Mouse (Mus musculus): ENCODE data around the gene Ppm1h.

The Ppm1h gene

GRCm38 (mm10) chr10:122859642-122859997 is 181.1 kb downstream of the Ppm1h start:
- DNase-seq (ENCODE audit: low spot score in 2 of 2) = no peak

- no peak for DNase-seq (ENCODE audit: low spot score in 2 of 2)
Observed at GRCm38 (mm10) chr10:122860076-122860475, 181.5 kb downstream of the Ppm1h start.

- no peak for DNase-seq (ENCODE audit: low spot score in 2 of 2)
Observed at GRCm38 (mm10) chr10:122861696-122862385, 183.3 kb downstream of the Ppm1h start.

- DNase-seq (ENCODE audit: low spot score in 2 of 2) = no peak
Observed at GRCm38 (mm10) chr10:122862386-122863023, 183.9 kb downstream of the Ppm1h start.

- no peak for DNase-seq (ENCODE audit: low spot score in 2 of 2)
Observed at GRCm38 (mm10) chr10:122869865-122870503, 191.4 kb downstream of the Ppm1h start.

- DNase-seq (ENCODE audit: low spot score in 2 of 2) = no peak
Observed at GRCm38 (mm10) chr10:122870848-122871494, 192.4 kb downstream of the Ppm1h start.

GRCm38 (mm10) chr10:122872720-122873119 is 194.2 kb downstream of the Ppm1h start:
- DNase-seq (ENCODE audit: low spot score in 2 of 2) = no peak

- no peak for DNase-seq (ENCODE audit: low spot score in 2 of 2)
Observed at GRCm38 (mm10) chr10:122876964-122877363, 198.4 kb downstream of the Ppm1h start.

GRCm38 (mm10) chr10:122877436-122877835 is 198.9 kb downstream of the Ppm1h start:
- no peak for DNase-seq (ENCODE audit: low spot score in 2 of 2)

- DNase-seq (ENCODE audit: low spot score in 2 of 2) = no peak
Observed at GRCm38 (mm10) chr10:122881456-122881855, 202.9 kb downstream of the Ppm1h start.

- no peak for DNase-seq (ENCODE audit: low spot score in 2 of 2)
Observed at GRCm38 (mm10) chr10:122882614-122883013, 204.1 kb downstream of the Ppm1h start.

GRCm38 (mm10) chr10:122883823-122884743 is 205.5 kb downstream of the Ppm1h start:
- DNase-seq (ENCODE audit: low spot score in 2 of 2) = peak; percentile 54 to 62

GRCm38 (mm10) chr10:122885301-122885700 is 206.7 kb downstream of the Ppm1h start:
- no peak for DNase-seq (ENCODE audit: low spot score in 2 of 2)

GRCm38 (mm10) chr10:122886055-122886915 is 207.7 kb downstream of the Ppm1h start:
- peak in 1 of 2 experiments; percentile 49 for DNase-seq (ENCODE audit: low spot score in 2 of 2)

- no peak for DNase-seq (ENCODE audit: low spot score in 2 of 2)
Observed at GRCm38 (mm10) chr10:122886916-122887527, 208.5 kb downstream of the Ppm1h start.

- no peak for DNase-seq (ENCODE audit: low spot score in 2 of 2)
Observed at GRCm38 (mm10) chr10:122887528-122888183, 209.1 kb downstream of the Ppm1h start.

- DNase-seq (ENCODE audit: low spot score in 2 of 2) = no peak
Observed at GRCm38 (mm10) chr10:122890682-122891350, 212.3 kb downstream of the Ppm1h start.

GRCm38 (mm10) chr10:122891461-122891860 is 212.9 kb downstream of the Ppm1h start:
- DNase-seq (ENCODE audit: low spot score in 2 of 2) = no peak

- DNase-seq (ENCODE audit: low spot score in 2 of 2) = no peak
Observed at GRCm38 (mm10) chr10:122894555-122895069, 216.1 kb downstream of the Ppm1h start.
